ENCODE assay signal across 20 mouse cellular contexts in genomic region chr6:8632701-8633100, GRCm38 (mm10).
A peak's percentile ranks its signal among the peaks of the same experiment; 100 is the strongest.
DNase-seq lines count a peak whose midpoint lies in the region; ATAC-seq lines count a peak whose summit lies in the region.
"Had no signal": no experiment of that assay in that cellular context is flagged by ENCODE, and none has a peak within 500 bp of the region (broad histone marks: within the 10 kb centered on the region; RNA-seq: fewer than 3 reads in every experiment).

No protein-coding gene starts in this region.

- H3K4me1 ChIP-seq in intestine, embryonic 15.5 days (replicated peaks), result no peaks in the 10 kb centered on the region
- H3K4me1 ChIP-seq: embryonic facial prominence, embryonic 15.5 days; forebrain, embryonic 10.5 days; hindbrain, embryonic 15.5 days had no signal

- ATAC-seq in CD4-positive, CD25-positive, alpha-beta regulatory T cell, adult 4 months, result peak; percentile 79
- ATAC-seq in intestine, embryonic 15.5 days, result no peak
- ATAC-seq: forebrain, embryonic 14.5 days had no signal

- no peak overlapping the region for H3K4me2 ChIP-seq in intestine, embryonic 15.5 days (replicated peaks)
- H3K4me2 ChIP-seq: embryonic facial prominence, embryonic 15.5 days; heart, embryonic 12.5 days; hindbrain, embryonic 15.5 days had no signal

- 86% methylated on average over 4 of the region's 4 CpGs for WGBS in intestine, embryonic 15.5 days

- H3K36me3 ChIP-seq in intestine, embryonic 15.5 days, result no peaks in the 10 kb centered on the region
- H3K36me3 ChIP-seq: embryonic facial prominence, embryonic 15.5 days; forebrain, embryonic 10.5 days had no signal

- H3K27ac ChIP-seq in intestine, embryonic 15.5 days, result no peak overlapping the region
- H3K27ac ChIP-seq: embryonic facial prominence, embryonic 15.5 days; forebrain, embryonic 10.5 days; heart, adult 2 months; hindbrain, embryonic 15.5 days had no signal

- peak; percentile 43 for DNase-seq in 416B (ENCODE audit: low read depth)
- peak; percentile 68 for DNase-seq in induced T-regulatory cell, adult 2 months (ENCODE audit: low read depth)
- peak; percentile 41 for DNase-seq in naive thymus-derived CD4-positive, alpha-beta T cell, adult 2 months (ENCODE audit: low read depth)
- no peak for DNase-seq in kidney, adult 11 months
- no peak for DNase-seq in kidney, postnatal 25 days
- DNase-seq: adrenal gland, adult 8-10 months; adrenal gland, postnatal 36 days; cerebellum, adult 2 months; cerebellum, postnatal 10 days; embryo, embryonic 11 days; gastrocnemius, postnatal 10 days; heart, adult 2 months had no signal

- no peaks in the 10 kb centered on the region for H3K9me3 ChIP-seq in intestine, embryonic 15.5 days
- H3K9me3 ChIP-seq: embryonic facial prominence, embryonic 15.5 days; forebrain, embryonic 10.5 days; heart, embryonic 12.5 days; hindbrain, embryonic 15.5 days had no signal

- no peak overlapping the region for H3K4me3 ChIP-seq in intestine, embryonic 15.5 days (replicated peaks)
- H3K4me3 ChIP-seq: embryonic facial prominence, embryonic 15.5 days; erythroblast, embryonic 14.5 days; forebrain, embryonic 10.5 days; heart, adult 2 months; heart, embryonic 12.5 days; hindbrain, embryonic 15.5 days had no signal

- H3K27me3 ChIP-seq in intestine, embryonic 15.5 days (replicated peaks), result no peaks in the 10 kb centered on the region
- H3K27me3 ChIP-seq: embryonic facial prominence, embryonic 15.5 days; heart, embryonic 12.5 days; hindbrain, embryonic 15.5 days had no signal

- H3K9ac ChIP-seq in intestine, embryonic 15.5 days, result no peak overlapping the region
- H3K9ac ChIP-seq: embryonic facial prominence, embryonic 15.5 days; heart, embryonic 12.5 days; hindbrain, embryonic 15.5 days had no signal

Comparison
In these comparisons a context has a peak if more than half of its experiments do, and no peak if none do; other contexts are left out.
1. DNase-seq: peak in 416B (single experiment), induced T-regulatory cell, adult 2 months (single experiment) and naive thymus-derived CD4-positive, alpha-beta T cell, adult 2 months (single experiment); none in kidney, adult 11 months (single experiment) and kidney, postnatal 25 days (0 of 2).